Comparison of ENCODE assay signal across 17 mouse cellular contexts in genomic region chr3:95058078-95058477, GRCm38 (mm10). TPM values are rescaled to one million over a fixed set of nuclear protein-coding genes. Genes with fewer than 3 reads are reported as not detected.
DNase-seq lines count a peak whose midpoint lies in the region; ATAC-seq lines count a peak whose summit lies in the region.
"Had no signal": no experiment of that assay in that cellular context is flagged by ENCODE, and none has a peak within 500 bp of the region (broad histone marks: within the 10 kb centered on the region; RNA-seq: fewer than 3 reads in every experiment).

No protein-coding gene starts in this region.

- no peak overlapping the region; the same call in 1 of the 2 replicates for H3K27ac ChIP-seq in intestine, embryonic 16.5 days (ENCODE audit: low read length)
- H3K27ac ChIP-seq in intestine, embryonic 15.5 days = no peak overlapping the region
- peak overlapping the region; percentile 21 for H3K27ac ChIP-seq in embryonic facial prominence, embryonic 14.5 days (replicated peaks; ENCODE audit: low read depth, low read length)
- H3K27ac ChIP-seq: heart, embryonic 13.5 days; liver, embryonic 13.5 days; midbrain, embryonic 12.5 days had no signal

- peaks cover 10% of the 10 kb centered on the region; the same call in 1 of the 2 replicates for H3K36me3 ChIP-seq in intestine, embryonic 16.5 days (ENCODE audit: control insufficient read depth, insufficient read depth, low read length)
- peaks cover 26% of the 10 kb centered on the region for H3K36me3 ChIP-seq in intestine, embryonic 15.5 days
- peaks cover 52% of the 10 kb centered on the region for H3K36me3 ChIP-seq in embryonic facial prominence, embryonic 14.5 days (ENCODE audit: control insufficient read depth, insufficient read depth, low read length)

- H3K27me3 ChIP-seq in intestine, embryonic 16.5 days (replicated peaks; ENCODE audit: control insufficient read depth, insufficient read depth, low read length) = no peaks in the 10 kb centered on the region
- no peaks in the 10 kb centered on the region for H3K27me3 ChIP-seq in intestine, embryonic 15.5 days (replicated peaks)
- no peaks in the 10 kb centered on the region for H3K27me3 ChIP-seq in embryonic facial prominence, embryonic 14.5 days (replicated peaks; ENCODE audit: control insufficient read depth, insufficient read depth, low read length)
- H3K27me3 ChIP-seq: CH12.LX; heart, embryonic 13.5 days; liver, embryonic 13.5 days; midbrain, embryonic 12.5 days had no signal

- peak; percentile 41; the same call in 1 of the 2 replicates for ATAC-seq in intestine, embryonic 16.5 days
- ATAC-seq in intestine, embryonic 15.5 days = no peak
- ATAC-seq in embryonic facial prominence, embryonic 14.5 days (ENCODE audit: low read depth) = peak; percentile 47
- ATAC-seq: hindbrain, embryonic 16.5 days had no signal

- H3K4me1 ChIP-seq in intestine, embryonic 16.5 days (ENCODE audit: control insufficient read depth, insufficient read depth, low read length) = peaks cover 13% of the 10 kb centered on the region
- peaks cover 13% of the 10 kb centered on the region; the same call in 1 of the 2 replicates for H3K4me1 ChIP-seq in intestine, embryonic 15.5 days (replicated peaks)
- peaks cover 5% of the 10 kb centered on the region; the same call in 1 of the 2 replicates for H3K4me1 ChIP-seq in embryonic facial prominence, embryonic 14.5 days (ENCODE audit: control insufficient read depth, insufficient read depth, low read length)
- H3K4me1 ChIP-seq: midbrain, embryonic 12.5 days had no signal

- H3K4me2 ChIP-seq in intestine, embryonic 16.5 days (ENCODE audit: low read depth, low read length) = no peak overlapping the region
- H3K4me2 ChIP-seq in intestine, embryonic 15.5 days (replicated peaks) = no peak overlapping the region
- no peak overlapping the region for H3K4me2 ChIP-seq in embryonic facial prominence, embryonic 14.5 days (ENCODE audit: low read depth, low read length)
- H3K4me2 ChIP-seq: heart, embryonic 13.5 days; liver, embryonic 13.5 days; midbrain, embryonic 12.5 days had no signal

- WGBS in intestine, embryonic 16.5 days = 68% methylated on average over 8 of the region's 8 CpGs
- WGBS in intestine, embryonic 15.5 days = 68% methylated on average over 8 of the region's 8 CpGs
- 53% methylated on average over 8 of the region's 8 CpGs for WGBS in embryonic facial prominence, embryonic 14.5 days

- H3K4me3 ChIP-seq in intestine, embryonic 16.5 days (ENCODE audit: low read length) = no peak overlapping the region
- H3K4me3 ChIP-seq in intestine, embryonic 15.5 days (replicated peaks) = no peak overlapping the region
- no peak overlapping the region for H3K4me3 ChIP-seq in embryonic facial prominence, embryonic 14.5 days (ENCODE audit: low read depth, low read length)
- H3K4me3 ChIP-seq: erythroblast, embryonic 14.5 days; heart, embryonic 13.5 days; liver, embryonic 13.5 days; midbrain, embryonic 12.5 days had no signal

- no peak overlapping the region for H3K9ac ChIP-seq in intestine, embryonic 16.5 days (ENCODE audit: low read depth, low read length)
- no peak overlapping the region for H3K9ac ChIP-seq in intestine, embryonic 15.5 days
- H3K9ac ChIP-seq in embryonic facial prominence, embryonic 14.5 days (ENCODE audit: low read depth, low read length) = no peak overlapping the region
- H3K9ac ChIP-seq: heart, embryonic 13.5 days; liver, embryonic 13.5 days; midbrain, embryonic 12.5 days had no signal

- no peaks in the 10 kb centered on the region for H3K9me3 ChIP-seq in intestine, embryonic 16.5 days (ENCODE audit: control insufficient read depth, low read length)
- no peaks in the 10 kb centered on the region for H3K9me3 ChIP-seq in intestine, embryonic 15.5 days
- H3K9me3 ChIP-seq in embryonic facial prominence, embryonic 14.5 days (ENCODE audit: control insufficient read depth, low read length) = no peaks in the 10 kb centered on the region
- H3K9me3 ChIP-seq: heart, embryonic 13.5 days; liver, embryonic 13.5 days; midbrain, embryonic 12.5 days had no signal

- DNase-seq in right cerebral cortex, adult 2 months (ENCODE audit: low spot score in 2 of 2) = peak; percentile 57 to 59
- DNase-seq in right cerebral cortex, postnatal 10 days (ENCODE audit: low spot score in 2 of 2) = no peak
- peak; percentile 71 for DNase-seq in embryonic facial prominence, embryonic 14.5 days (ENCODE audit: low spot score)
- peak; percentile 64 for DNase-seq in telencephalon, adult 2 months (ENCODE audit: low read depth, low spot score)
- no peak for DNase-seq in urinary bladder, postnatal 14 days (ENCODE audit: low spot score)
- DNase-seq: adrenal gland, adult 8-10 months; cerebellum, postnatal 36 days; liver, embryonic 13.5 days; lung, postnatal 10 days; thymus, postnatal 4 days had no signal

RNA-seq across cellular contexts. Expression of gene Psmd4, which starts 15.7 kb away (rescaled TPM):
- 196 and 226 TPM in 2 replicates for polyA plus RNA-seq in intestine, embryonic 16.5 days (2015; fragmentation: Nextera tagmentation; extraction: Ambion mirVana)
- polyA plus RNA-seq in intestine, embryonic 15.5 days (2015; fragmentation: Nextera tagmentation; extraction: Ambion mirVana) = 205 and 218 TPM in 2 replicates
- polyA plus RNA-seq in embryonic facial prominence, embryonic 14.5 days (2014; fragmentation: Nextera tagmentation; extraction: Ambion mirVana) = 234 and 252 TPM in 2 replicates

RNA-seq across cellular contexts. Expression of gene Zfp687, which starts 42.8 kb away (rescaled TPM):
- polyA plus RNA-seq in intestine, embryonic 16.5 days (2015; fragmentation: Nextera tagmentation; extraction: Ambion mirVana) = 16.9 and 17.6 TPM in 2 replicates
- polyA plus RNA-seq in intestine, embryonic 15.5 days (2015; fragmentation: Nextera tagmentation; extraction: Ambion mirVana) = 17.4 and 19.9 TPM in 2 replicates
- polyA plus RNA-seq in embryonic facial prominence, embryonic 14.5 days (2014; fragmentation: Nextera tagmentation; extraction: Ambion mirVana) = 17.3 and 22.0 TPM in 2 replicates

RNA-seq across cellular contexts. Expression of gene Pip5k1a, which starts 48.7 kb away (rescaled TPM):
- 14.5 and 15.5 TPM in 2 replicates for polyA plus RNA-seq in intestine, embryonic 16.5 days (2015; fragmentation: Nextera tagmentation; extraction: Ambion mirVana)
- polyA plus RNA-seq in intestine, embryonic 15.5 days (2015; fragmentation: Nextera tagmentation; extraction: Ambion mirVana) = 15.7 and 15.9 TPM in 2 replicates
- 13.7 and 14.9 TPM in 2 replicates for polyA plus RNA-seq in embryonic facial prominence, embryonic 14.5 days (2014; fragmentation: Nextera tagmentation; extraction: Ambion mirVana)

RNA-seq across cellular contexts. Expression of gene Vps72, which starts 52.7 kb away (rescaled TPM):
- 110 and 120 TPM in 2 replicates for polyA plus RNA-seq in intestine, embryonic 16.5 days (2015; fragmentation: Nextera tagmentation; extraction: Ambion mirVana)
- 112 and 113 TPM in 2 replicates for polyA plus RNA-seq in intestine, embryonic 15.5 days (2015; fragmentation: Nextera tagmentation; extraction: Ambion mirVana)
- 107 and 118 TPM in 2 replicates for polyA plus RNA-seq in embryonic facial prominence, embryonic 14.5 days (2014; fragmentation: Nextera tagmentation; extraction: Ambion mirVana)

Comparison
In these comparisons a context has a peak if more than half of its experiments do, and no peak if none do; other contexts are left out.
1. DNase-seq: peak in right cerebral cortex, adult 2 months (2 of 2), embryonic facial prominence, embryonic 14.5 days (single experiment) and telencephalon, adult 2 months (single experiment); none in right cerebral cortex, postnatal 10 days (0 of 2) and urinary bladder, postnatal 14 days (single experiment).